Mouse (Mus musculus): ENCODE measurements around the gene Ceacam3.

GRCm38 (mm10) chr7:17156885-17157677 is 7.0 kb downstream of the Ceacam3 start:
- no peak for TF ChIP-seq CTCF (IDR thresholded peaks at IDR 0.05; ENCODE audit: extremely low read depth, insufficient read depth, insufficient read length, insufficient replicate concordance)
- no peak for TF ChIP-seq POLR2A (IDR thresholded peaks at IDR 0.05; ENCODE audit: low read depth, low read length)
